Mouse (Mus musculus): ENCODE data around the gene Arrdc1. TPM values are rescaled to one million over a fixed set of nuclear protein-coding genes. Genes with fewer than 3 reads are reported as not detected.

The Arrdc1 gene
- polyA plus RNA-seq, 1 experiment from 2014 or later, result 14.4 TPM

DNA sequence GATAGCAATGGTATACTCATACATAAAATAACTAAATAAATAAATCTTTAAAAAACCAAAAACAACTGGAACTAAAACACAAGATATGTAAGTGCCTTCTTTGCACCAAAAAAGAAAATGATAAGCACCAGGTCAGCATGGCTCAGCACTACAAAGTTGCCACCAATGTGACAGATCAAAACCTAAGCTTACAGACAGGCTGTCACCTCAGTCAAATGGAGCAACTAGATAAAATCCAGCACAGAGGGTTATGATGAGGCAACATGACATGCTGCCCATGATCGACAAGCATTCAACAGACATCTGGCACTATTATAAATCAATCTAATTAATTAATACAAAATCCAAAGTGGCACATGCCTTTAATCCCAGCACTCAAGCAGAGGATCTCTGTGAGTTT is 40.8 kb downstream of the Arrdc1 start:
- Histone ChIP-seq H3K9me3 (ENCODE audit: control insufficient read depth, low read length) (no peaks in the 10 kb centered on the region), H3K27ac (ENCODE audit: low read depth, low read length) (no peak overlapping the region), H3K4me2 (replicated peaks; ENCODE audit: low read depth, low read length) (no peak overlapping the region), H3K36me3 (ENCODE audit: control insufficient read depth, insufficient read depth, low read length) (no peaks in the 10 kb centered on the region), H3K9ac (ENCODE audit: low read depth, low read length) (no peak overlapping the region), H3K27me3 (ENCODE audit: control insufficient read depth, insufficient read depth, low read length) (no peaks in the 10 kb centered on the region), H3K4me1 (replicated peaks; ENCODE audit: control insufficient read depth, insufficient read depth, low read length) (no peaks in the 10 kb centered on the region), H3K4me3 (ENCODE audit: low read depth, low read length) (no peak overlapping the region)
- WGBS, result 94% methylated on average over 1 of the region's 1 CpGs
- ATAC-seq (ENCODE audit: low FRiP score), result no peak
- DNase-seq (ENCODE audit: low spot score), result no peak

DNA sequence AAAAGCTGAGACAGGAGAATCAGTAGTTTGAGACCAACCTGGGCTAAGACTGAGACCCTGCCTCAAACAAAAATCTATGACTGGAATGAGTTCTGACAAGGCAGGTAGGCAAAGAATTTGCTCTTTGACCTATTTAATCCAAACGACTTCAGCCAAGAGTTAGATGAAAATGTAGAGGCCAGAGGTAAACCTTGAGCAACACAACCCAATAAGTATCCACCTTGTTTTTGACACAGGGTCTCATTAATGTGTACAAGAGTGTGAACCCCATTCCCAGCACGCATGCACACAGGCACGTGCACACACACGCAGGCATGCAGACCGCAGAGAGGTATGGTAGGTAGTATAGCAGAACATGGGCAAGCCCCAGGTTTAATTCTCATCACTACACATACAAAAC is 42.7 kb downstream of the Arrdc1 start:
- no peak for DNase-seq (ENCODE audit: low spot score)
- Histone ChIP-seq H3K36me3 (ENCODE audit: control insufficient read depth, insufficient read depth, low read length) (no peaks in the 10 kb centered on the region), H3K27me3 (ENCODE audit: control insufficient read depth, insufficient read depth, low read length) (no peaks in the 10 kb centered on the region), H3K4me3 (ENCODE audit: low read depth, low read length) (no peak overlapping the region), H3K9ac (ENCODE audit: low read depth, low read length) (no peak overlapping the region), H3K4me2 (replicated peaks; ENCODE audit: low read depth, low read length) (no peak overlapping the region), H3K27ac (ENCODE audit: low read depth, low read length) (no peak overlapping the region), H3K9me3 (ENCODE audit: control insufficient read depth, low read length) (no peaks in the 10 kb centered on the region), H3K4me1 (replicated peaks; ENCODE audit: control insufficient read depth, insufficient read depth, low read length) (no peaks in the 10 kb centered on the region)
- no peak for ATAC-seq (ENCODE audit: low FRiP score)
- 89% methylated on average over 5 of the region's 5 CpGs for WGBS

DNA sequence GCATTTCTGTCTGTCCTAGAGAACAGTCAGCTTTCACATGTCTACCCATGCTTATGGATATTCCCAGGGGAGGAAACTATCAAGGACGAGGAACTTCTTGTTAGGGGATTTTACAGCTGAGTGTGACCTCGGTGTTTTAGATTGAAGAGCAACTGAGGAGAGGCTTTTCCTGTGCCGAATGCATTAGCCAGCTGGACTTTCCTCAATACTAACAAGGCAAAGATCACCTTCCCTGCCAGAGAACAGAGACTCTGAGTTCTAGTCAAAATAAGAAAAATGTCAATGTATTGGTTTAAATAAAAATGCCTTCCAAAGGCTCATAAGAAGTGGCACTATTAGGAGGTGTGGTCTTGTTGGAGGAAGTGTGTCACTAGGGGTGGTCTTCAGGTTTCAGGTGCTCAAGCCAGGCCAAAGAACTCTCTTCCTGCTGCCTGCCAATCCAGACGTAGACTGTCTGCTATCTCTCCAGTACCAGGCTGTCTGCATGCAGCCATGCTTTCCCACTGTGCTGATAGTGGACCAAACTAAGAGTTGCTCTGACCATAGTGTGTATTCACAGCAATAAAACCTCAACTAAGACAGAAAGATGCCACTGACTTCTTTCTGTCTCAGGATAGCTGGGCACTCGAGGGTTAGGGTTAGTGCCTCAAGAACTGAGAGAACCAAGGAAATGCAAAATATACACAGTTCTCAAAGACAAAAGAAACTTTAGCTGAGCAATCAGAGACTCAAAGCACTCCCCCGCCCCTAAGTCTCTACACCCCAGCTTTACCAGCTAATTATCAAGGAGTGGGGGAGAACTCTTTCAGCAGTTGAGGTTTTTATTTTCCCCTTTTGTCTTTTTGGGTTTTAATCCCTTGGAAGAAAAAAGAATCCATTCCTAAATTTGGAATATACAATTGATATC is 44.3 kb downstream of the Arrdc1 start:
- no peak overlapping the region for H3K9ac ChIP-seq (ENCODE audit: low read depth, low read length)
- no peak overlapping the region for H3K27ac ChIP-seq (ENCODE audit: low read depth, low read length)
- no peaks in the 10 kb centered on the region for H3K27me3 ChIP-seq (ENCODE audit: control insufficient read depth, insufficient read depth, low read length)
- no peak for ATAC-seq (ENCODE audit: low FRiP score)
- no peaks in the 10 kb centered on the region for H3K4me1 ChIP-seq (replicated peaks; ENCODE audit: control insufficient read depth, insufficient read depth, low read length)
- no peaks in the 10 kb centered on the region for H3K9me3 ChIP-seq (ENCODE audit: control insufficient read depth, low read length)
- peaks cover 3% of the 10 kb centered on the region; the same call in 1 of the 2 replicates for H3K36me3 ChIP-seq (ENCODE audit: control insufficient read depth, insufficient read depth, low read length)
- no peak overlapping the region for H3K4me3 ChIP-seq (ENCODE audit: low read depth, low read length)
- DNase-seq (ENCODE audit: low spot score), result no peak
- WGBS, result 80% methylated on average over 6 of the region's 6 CpGs
- H3K4me2 ChIP-seq (replicated peaks; ENCODE audit: low read depth, low read length), result no peak overlapping the region

DNA sequence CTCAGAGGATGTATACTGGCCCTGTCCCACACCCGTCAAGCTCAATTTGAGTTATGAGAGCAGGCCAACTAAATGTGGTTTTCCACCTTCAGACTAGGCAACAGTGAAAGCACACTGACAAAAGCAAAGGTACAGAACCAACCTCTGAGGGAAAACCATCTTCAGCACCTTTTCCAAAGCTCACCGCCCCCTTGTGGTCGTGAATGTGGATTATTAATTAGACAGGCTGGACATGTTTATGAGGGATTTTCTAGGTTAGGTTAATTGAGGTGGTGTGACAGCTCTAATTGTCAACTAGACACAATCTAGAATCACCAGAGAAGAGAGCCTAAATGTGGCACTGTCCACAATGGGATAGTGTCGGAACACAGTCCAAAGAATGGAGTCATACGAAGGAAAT is 46.2 kb downstream of the Arrdc1 start:
- Histone ChIP-seq H3K4me3 (ENCODE audit: low read depth, low read length) (no peak overlapping the region), H3K27me3 (ENCODE audit: control insufficient read depth, insufficient read depth, low read length) (no peaks in the 10 kb centered on the region), H3K9me3 (ENCODE audit: control insufficient read depth, low read length) (no peaks in the 10 kb centered on the region), H3K36me3 (ENCODE audit: control insufficient read depth, insufficient read depth, low read length) (peaks cover 10% of the 10 kb centered on the region), H3K9ac (ENCODE audit: low read depth, low read length) (no peak overlapping the region), H3K4me1 (replicated peaks; ENCODE audit: control insufficient read depth, insufficient read depth, low read length) (no peaks in the 10 kb centered on the region), H3K4me2 (replicated peaks; ENCODE audit: low read depth, low read length) (no peak overlapping the region), H3K27ac (ENCODE audit: low read depth, low read length) (no peak overlapping the region)
- peak; percentile 19 for DNase-seq (ENCODE audit: low spot score)
- ATAC-seq (ENCODE audit: low FRiP score), result no peak
- 91% methylated on average over 5 of the region's 5 CpGs for WGBS

DNA sequence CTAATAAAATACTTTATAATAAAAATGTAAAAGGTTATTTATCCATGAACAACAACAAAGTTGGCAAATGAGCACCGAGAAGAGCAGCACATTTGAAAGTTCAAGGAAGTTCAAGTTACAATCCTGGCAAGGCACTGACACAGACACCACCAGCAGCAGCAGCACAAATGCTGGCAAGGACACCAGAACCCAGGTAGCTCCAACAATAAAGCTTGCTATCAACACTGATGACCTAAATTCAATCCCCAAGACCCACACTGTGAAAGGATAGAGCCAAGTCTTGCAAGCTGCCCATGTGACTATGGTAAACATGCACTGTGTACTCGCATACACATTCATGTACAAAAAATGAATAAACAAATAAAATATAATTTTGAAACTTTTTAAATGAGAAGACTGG is 54.4 kb downstream of the Arrdc1 start:
- Histone ChIP-seq H3K9ac (ENCODE audit: low read depth, low read length) (no peak overlapping the region), H3K27me3 (ENCODE audit: control insufficient read depth, insufficient read depth, low read length) (no peaks in the 10 kb centered on the region), H3K4me3 (ENCODE audit: low read depth, low read length) (no peak overlapping the region), H3K4me2 (replicated peaks; ENCODE audit: low read depth, low read length) (no peak overlapping the region), H3K4me1 (replicated peaks; ENCODE audit: control insufficient read depth, insufficient read depth, low read length) (no peaks in the 10 kb centered on the region), H3K9me3 (ENCODE audit: control insufficient read depth, low read length) (no peaks in the 10 kb centered on the region), H3K27ac (ENCODE audit: low read depth, low read length) (no peak overlapping the region), H3K36me3 (ENCODE audit: control insufficient read depth, insufficient read depth, low read length) (peaks cover 10% of the 10 kb centered on the region)
- no peak for DNase-seq (ENCODE audit: low spot score)
- no peak for ATAC-seq (ENCODE audit: low FRiP score)
- 92% methylated on average over 2 of the region's 2 CpGs for WGBS

Other genes starting within 250 kb of the Arrdc1 start
- 2.8 and 4.8 TPM in 2 replicates for gene Cacna1b, start 172.1 kb downstream of the Arrdc1 start, polyA plus RNA-seq (2014; fragmentation: Nextera tagmentation; extraction: Ambion mirVana)
- 98.0 and 113 TPM in 2 replicates for gene Ehmt1, start 15.6 kb downstream of the Arrdc1 start, polyA plus RNA-seq (2014; fragmentation: Nextera tagmentation; extraction: Ambion mirVana)
- 16.8 and 30.6 TPM in 2 replicates for gene Zmynd19, start 14.5 kb upstream of the Arrdc1 start, polyA plus RNA-seq (2014; fragmentation: Nextera tagmentation; extraction: Ambion mirVana)
- 30.4 and 30.7 TPM in 2 replicates for gene Dph7, start 27.1 kb upstream of the Arrdc1 start, polyA plus RNA-seq (2014; fragmentation: Nextera tagmentation; extraction: Ambion mirVana)
- 165 and 167 TPM in 2 replicates for gene Mrpl41, start 39.8 kb upstream of the Arrdc1 start, polyA plus RNA-seq (2014; fragmentation: Nextera tagmentation; extraction: Ambion mirVana)
- 2.9 TPM in 2 replicates for gene Pnpla7, start 40.8 kb upstream of the Arrdc1 start, polyA plus RNA-seq (2014; fragmentation: Nextera tagmentation; extraction: Ambion mirVana)
- gene Nsmf, start 119.1 kb upstream of the Arrdc1 start, polyA plus RNA-seq (2014; fragmentation: Nextera tagmentation; extraction: Ambion mirVana), result 37.6 and 51.1 TPM in 2 replicates
- not detected in 2 replicates for gene Entpd8, start 145.1 kb upstream of the Arrdc1 start, polyA plus RNA-seq (2014; fragmentation: Nextera tagmentation; extraction: Ambion mirVana)
- not detected in 2 replicates for gene Noxa1, start 159.9 kb upstream of the Arrdc1 start, polyA plus RNA-seq (2014; fragmentation: Nextera tagmentation; extraction: Ambion mirVana)
- gene Nrarp, start 245.5 kb upstream of the Arrdc1 start, polyA plus RNA-seq (2014; fragmentation: Nextera tagmentation; extraction: Ambion mirVana), result 44.6 and 60.5 TPM in 2 replicates

All from hindbrain, embryonic 11.5 days (tissue).